Mouse (Mus musculus): ENCODE data around the gene Vav2.

DNA sequence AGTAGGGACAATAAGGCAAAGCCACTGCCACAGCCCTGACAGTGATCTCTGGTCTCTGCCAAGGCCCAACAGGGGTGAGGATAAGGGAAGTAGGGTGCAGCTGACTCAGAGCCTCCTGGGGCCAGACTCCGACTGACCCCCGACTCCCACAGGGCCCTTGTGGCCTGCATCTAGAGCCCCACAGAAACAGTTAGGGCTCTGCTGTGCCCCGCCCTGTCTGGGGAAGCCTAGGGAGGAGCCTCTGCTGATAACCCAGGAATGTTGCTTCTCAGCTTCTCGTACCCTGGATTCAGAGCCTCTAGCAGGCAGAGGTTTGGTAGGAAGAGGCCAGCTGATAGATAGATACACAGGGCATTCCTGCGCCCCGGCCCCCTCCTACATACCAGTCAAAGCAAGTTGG is 99.8 kb downstream of the Vav2 start:
- TF ChIP-seq CTCF (IDR thresholded peaks at IDR 0.05; ENCODE audit: low read depth) (no peak), EP300 (IDR thresholded peaks at IDR 0.05; ENCODE audit: low read depth) (no peak)
